Mouse (Mus musculus): ENCODE measurements around the gene Cspg4. TPM values are rescaled to one million over a fixed set of nuclear protein-coding genes. Genes with fewer than 3 reads are reported as not detected.
A peak's percentile ranks its signal among the peaks of the same experiment; 100 is the strongest.

The Cspg4 gene
- 0.91 and 1.4 TPM in 2 replicates for polyA plus RNA-seq (2015; fragmentation: Nextera tagmentation; extraction: Ambion mirVana)

DNA sequence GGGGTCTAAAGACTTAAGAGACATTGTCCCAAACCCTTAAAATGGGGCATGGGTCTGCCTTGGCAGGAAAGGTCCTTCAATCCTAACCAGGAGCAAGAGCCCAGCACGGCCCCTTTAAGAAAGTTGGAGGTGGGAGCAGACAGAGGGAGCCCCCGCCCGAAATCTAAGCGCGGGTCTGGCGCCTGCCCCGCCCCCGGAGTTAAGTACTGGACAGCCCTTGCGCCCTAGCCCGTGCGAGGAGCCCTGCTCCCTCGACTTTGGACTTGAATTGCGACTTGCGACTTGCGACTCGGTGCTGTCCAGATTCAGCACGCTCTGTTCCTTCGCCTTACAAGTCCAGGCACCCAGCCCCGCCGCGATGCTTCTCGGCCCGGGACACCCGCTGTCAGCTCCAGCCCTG is at the start of gene Cspg4:
Gene Cspg4 (plus strand): TSS at position 202 of the 400 bp plus-strand sequence.
- no peak for DNase-seq (ENCODE audit: low spot score)

GRCm38 (mm10) chr9:56824900-56825299 is 39.9 kb upstream of the Cspg4 start:
- DNase-seq (ENCODE audit: low spot score) = peak; percentile 29

- no peak for DNase-seq (ENCODE audit: low spot score)
Observed at GRCm38 (mm10) chr9:56825476-56826213, 39.2 kb upstream of the Cspg4 start.

- DNase-seq (ENCODE audit: low spot score) = no peak
Observed at GRCm38 (mm10) chr9:56828146-56828545, 36.7 kb upstream of the Cspg4 start.

DNA sequence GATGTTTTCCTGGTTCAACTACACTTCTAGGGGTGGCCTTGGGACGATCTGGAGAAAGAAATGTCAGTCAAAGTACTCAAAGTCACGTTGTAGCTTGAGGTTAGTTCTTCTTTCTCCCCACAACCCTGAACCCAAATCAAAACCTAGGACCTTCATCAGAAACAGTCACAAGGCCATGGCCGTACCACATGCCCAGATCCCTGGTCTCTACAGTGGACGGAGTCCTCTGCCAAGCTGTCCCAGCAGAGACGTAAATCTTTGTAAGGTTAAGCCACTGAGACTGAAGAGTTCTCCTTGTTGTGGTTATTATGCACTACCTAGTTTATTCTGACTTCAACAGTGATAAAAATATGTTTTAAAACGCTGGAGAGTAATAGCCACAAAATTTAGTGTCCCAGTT is 36.0 kb upstream of the Cspg4 start:
- no peak for DNase-seq (ENCODE audit: low spot score)

DNA sequence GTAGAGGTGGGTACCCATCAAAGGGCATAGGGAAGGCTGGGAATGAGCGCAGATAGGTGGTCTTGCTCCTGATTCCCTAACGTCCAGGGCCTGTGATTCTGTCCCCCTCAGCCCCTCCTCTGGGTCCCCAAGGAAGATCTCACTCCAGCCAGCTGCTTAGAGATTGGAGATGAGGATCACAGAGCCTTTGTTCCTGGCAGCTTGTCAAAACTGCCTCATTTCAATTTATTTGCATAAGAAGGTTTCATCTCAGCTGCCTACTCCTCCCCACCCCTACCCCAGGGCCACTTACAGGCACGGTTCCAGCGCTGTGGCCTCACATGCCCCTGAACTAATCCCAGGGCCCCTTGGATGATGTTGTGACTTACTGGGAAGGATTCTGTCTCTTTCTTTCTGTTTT is 34.7 kb upstream of the Cspg4 start:
- DNase-seq (ENCODE audit: low spot score) = no peak

- no peak for DNase-seq (ENCODE audit: low spot score)
Observed at GRCm38 (mm10) chr9:56831904-56832303, 32.9 kb upstream of the Cspg4 start.

GRCm38 (mm10) chr9:56832900-56833299 is 31.9 kb upstream of the Cspg4 start:
- no peak for DNase-seq (ENCODE audit: low spot score)

GRCm38 (mm10) chr9:56835152-56835551 is 29.7 kb upstream of the Cspg4 start:
- DNase-seq (ENCODE audit: low spot score) = no peak

GRCm38 (mm10) chr9:56840721-56841120 is 24.1 kb upstream of the Cspg4 start:
- DNase-seq (ENCODE audit: low spot score) = no peak

DNA sequence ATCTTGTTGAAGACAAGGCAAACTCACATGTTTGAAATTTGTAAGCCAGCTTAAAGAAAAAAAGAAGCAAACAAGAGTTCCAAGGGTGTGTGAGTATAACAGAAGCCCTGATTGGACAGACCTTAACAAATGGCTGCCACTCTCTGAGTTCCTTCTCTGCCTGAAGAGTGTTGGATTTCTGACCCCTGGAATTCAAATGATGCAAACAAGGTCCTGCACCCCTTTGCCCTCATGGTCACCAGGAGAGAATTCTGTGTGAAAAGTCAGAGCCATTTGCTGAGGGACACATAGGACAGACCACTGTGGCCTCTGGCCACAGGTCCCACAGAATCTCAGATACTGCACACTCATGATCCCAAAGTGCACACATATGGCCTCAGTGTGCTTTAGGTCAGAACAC is 23.0 kb upstream of the Cspg4 start:
- DNase-seq (ENCODE audit: low spot score) = no peak

GRCm38 (mm10) chr9:56842303-56842719 is 22.5 kb upstream of the Cspg4 start:
- DNase-seq (ENCODE audit: low spot score) = no peak

GRCm38 (mm10) chr9:56843679-56844188 is 21.1 kb upstream of the Cspg4 start:
- peak; percentile 32 for DNase-seq (ENCODE audit: low spot score)

- no peak for DNase-seq (ENCODE audit: low spot score)
Observed at GRCm38 (mm10) chr9:56844644-56845043, 20.2 kb upstream of the Cspg4 start.

DNA sequence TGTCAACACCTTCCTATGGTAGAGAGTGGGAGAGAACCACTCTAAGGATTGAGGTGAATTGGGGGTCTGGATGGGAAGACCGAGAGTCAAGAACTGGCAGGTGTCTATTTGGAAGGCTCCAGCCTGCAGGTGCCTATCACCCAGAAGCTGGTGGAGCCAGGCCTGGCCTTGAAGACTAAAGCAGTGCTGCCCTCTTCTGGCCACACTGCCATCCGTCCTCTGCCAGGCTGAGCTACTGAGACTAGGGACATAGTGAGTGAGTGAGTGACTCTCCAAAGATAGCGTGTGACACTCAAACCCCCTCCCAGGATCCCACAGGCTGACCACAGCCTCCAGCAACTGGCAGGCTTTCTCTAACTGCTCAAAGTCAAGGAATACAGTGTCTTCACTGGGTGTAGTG is 17.3 kb upstream of the Cspg4 start:
- DNase-seq (ENCODE audit: low spot score) = peak; percentile 77

- DNase-seq (ENCODE audit: low spot score) = no peak
Observed at GRCm38 (mm10) chr9:56850128-56850904, 14.5 kb upstream of the Cspg4 start.

DNA sequence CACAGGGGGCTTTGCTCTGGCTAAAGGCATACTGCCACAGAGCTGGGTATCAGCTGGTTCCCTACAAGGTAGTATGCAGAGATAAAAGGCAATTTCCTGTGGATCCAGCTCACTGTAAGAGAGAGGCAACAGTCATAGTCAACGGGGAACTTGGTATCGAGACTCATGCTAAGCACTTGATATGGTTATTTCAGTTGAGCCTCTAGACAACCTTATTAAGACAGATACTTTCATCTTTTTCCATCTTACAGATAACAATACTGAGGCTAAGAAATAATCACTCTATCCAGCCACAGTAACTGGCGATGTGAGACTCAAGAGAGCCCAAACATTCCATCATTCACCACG is 14.0 kb upstream of the Cspg4 start:
- DNase-seq (ENCODE audit: low spot score) = no peak

DNA sequence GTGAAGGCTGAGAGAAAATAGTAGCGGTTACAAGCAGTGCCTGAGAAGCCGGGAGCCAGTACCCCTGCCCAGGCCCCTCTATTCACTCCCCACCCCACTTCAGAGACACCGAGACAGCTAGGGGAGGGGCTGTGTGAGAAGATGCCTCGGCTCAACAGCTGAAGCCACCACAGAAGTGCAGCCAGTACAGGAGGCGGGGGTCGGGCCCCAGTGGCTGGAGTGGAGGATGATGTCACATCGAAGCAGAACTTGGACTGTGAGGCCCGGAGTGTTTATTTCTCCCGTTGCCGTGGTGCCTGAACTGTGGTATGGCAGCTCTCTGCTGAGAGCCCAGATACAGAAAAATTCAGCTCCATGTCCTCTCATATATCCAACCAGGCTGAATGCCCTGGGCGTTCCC is 13.1 kb upstream of the Cspg4 start:
- no peak for DNase-seq (ENCODE audit: low spot score)

- no peak for DNase-seq (ENCODE audit: low spot score)
Observed at GRCm38 (mm10) chr9:56857463-56857862, 7.4 kb upstream of the Cspg4 start.

DNA sequence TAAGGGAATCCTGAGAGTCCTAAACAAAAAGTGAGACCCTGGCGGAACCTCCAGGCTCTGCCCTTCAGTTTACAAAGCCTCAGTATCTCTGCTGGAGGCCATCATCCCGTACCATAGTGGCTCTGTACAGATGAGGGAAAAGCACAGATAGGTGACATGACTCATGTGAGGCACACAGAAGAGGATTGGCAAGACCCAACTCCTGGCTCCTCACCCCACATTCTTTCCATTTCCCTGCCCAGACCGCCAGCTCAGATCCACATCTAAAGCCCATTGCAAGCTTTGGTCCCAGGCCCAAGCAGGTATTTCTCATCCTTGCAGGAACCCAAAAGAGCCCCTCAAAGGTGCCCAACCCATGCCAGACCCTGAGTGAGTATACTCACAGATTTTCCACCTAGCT is 4.8 kb upstream of the Cspg4 start:
- no peak for DNase-seq (ENCODE audit: low spot score)

- DNase-seq (ENCODE audit: low spot score) = no peak
Observed at GRCm38 (mm10) chr9:56860486-56861269, 4.2 kb upstream of the Cspg4 start.

DNA sequence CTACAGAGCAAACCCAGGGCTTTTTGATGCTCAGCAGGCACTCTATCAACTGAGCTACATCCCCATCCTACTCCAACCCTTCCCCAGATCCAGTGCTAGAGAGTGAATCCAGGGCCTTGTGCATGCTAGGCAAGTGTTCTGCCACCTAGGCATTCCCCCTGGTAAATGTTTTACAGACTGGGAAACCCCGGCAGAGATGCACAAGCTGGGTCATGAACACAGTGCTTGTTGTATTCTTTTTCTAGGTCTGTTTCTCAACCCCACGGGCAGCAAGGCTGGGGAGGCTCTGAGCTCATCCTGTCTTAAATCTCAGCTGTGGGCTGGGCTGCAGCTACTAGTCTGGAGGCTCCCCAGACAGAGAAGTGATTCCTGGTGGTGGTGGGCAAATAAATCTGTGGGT is 2.0 kb upstream of the Cspg4 start:
- no peak for DNase-seq (ENCODE audit: low spot score)

All from thymus, postnatal 0 days (tissue).